Mouse (Mus musculus) left cerebral cortex, adult 11 months (tissue): ENCODE measurements around the gene Sec24a.

Experiments used
- DNase-seq: peaks from one replicate; pipeline ENCODE4 v3.0.0; 2022; ENCODE audit warnings: low spot score

Gene Sec24a

GRCm38 (mm10) chr11:51649111-51649888, 114.1 kb downstream of the Sec24a start:
- no peak for DNase-seq

GRCm38 (mm10) chr11:51648566-51648965, 114.9 kb downstream of the Sec24a start:
- no peak for DNase-seq

GRCm38 (mm10) chr11:51646751-51647667, 116.4 kb downstream of the Sec24a start:
- DNase-seq = no peak

GRCm38 (mm10) chr11:51646245-51646644, 117.2 kb downstream of the Sec24a start:
- no peak for DNase-seq

GRCm38 (mm10) chr11:51645293-51645692, 118.1 kb downstream of the Sec24a start:
- DNase-seq = no peak

- DNase-seq = no peak
These were observed 119.2 kb downstream of the Sec24a start for GRCm38 (mm10) chr11:51644217-51644616.

GRCm38 (mm10) chr11:51643761-51644160, 119.7 kb downstream of the Sec24a start:
- DNase-seq = no peak

GRCm38 (mm10) chr11:51643202-51643601, 120.2 kb downstream of the Sec24a start:
- DNase-seq = no peak
